Mouse (Mus musculus) erythroblast, embryonic 14.5 days (primary cell): ENCODE results near the gene Sirpa.

Experiments used
- GATA1 ChIP-seq: IDR thresholded peaks from 2 replicates; pipeline ENCODE4 v1.6.1; 2012; ENCODE audit warnings: low read length, inconsistent platforms, mixed read lengths
- TAL1 ChIP-seq: IDR thresholded peaks from 3 replicates; pipeline ENCODE4 v1.6.1; 2012; ENCODE audit warnings: low read length, inconsistent platforms, mixed read lengths

DNA sequence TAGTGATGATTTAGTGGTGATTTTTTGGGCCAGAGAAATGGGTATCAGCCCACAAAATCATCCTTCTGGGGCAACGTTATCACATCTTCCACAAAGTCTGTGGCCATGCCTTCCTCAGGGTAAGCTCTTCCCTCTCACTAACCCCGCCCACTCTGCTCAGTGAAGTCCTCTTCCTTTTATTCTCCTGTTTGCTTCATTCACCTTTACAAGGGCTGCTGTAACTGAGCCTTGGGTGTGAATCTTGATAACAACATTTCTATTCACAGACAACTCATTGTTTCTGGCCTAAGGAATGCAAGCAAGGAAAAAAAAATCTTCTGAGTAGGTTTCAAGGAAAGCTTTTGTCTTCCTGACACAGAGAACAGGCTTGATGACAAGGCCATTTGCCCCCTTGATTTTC is 41.9 kb upstream of the Sirpa start:
- TF ChIP-seq GATA1 (no peak), TAL1 (no peak)
